ENCODE assay signal across 15 mouse cellular contexts in genomic region chr19:25382494-25382893, GRCm38 (mm10).
DNase-seq lines count a peak whose midpoint lies in the region; ATAC-seq and TF ChIP-seq lines count a peak whose summit lies in the region.
"Had no signal": no experiment of that assay in that cellular context is flagged by ENCODE, and none has a peak within 500 bp of the region (broad histone marks: within the 10 kb centered on the region; RNA-seq: fewer than 3 reads in every experiment).

No protein-coding gene starts in this region.

- DNase-seq in heart, postnatal 0 days (ENCODE audit: low spot score), result no peak
- no peak for DNase-seq in heart, adult 2 months
- no peak for DNase-seq in embryonic facial prominence, embryonic 10.5 days (ENCODE audit: low spot score)
- DNase-seq in liver, embryonic 14.5 days (ENCODE audit: low read depth in 3 of 3, low spot score in 3 of 3), result no peak
- DNase-seq in thymus, adult 18-20 months, result no peak
- DNase-seq in adrenal gland, postnatal 14 days, result no peak
- DNase-seq: cerebellum, postnatal 36 days; kidney, adult 11 months; kidney, postnatal 36 days; layer of hippocampus, postnatal 36 days; lung, adult 2 months; thymus, postnatal 4 days had no signal

- intact Hi-C loops in heart, adult 2 months (cut with DNase I), result no loop called here

- H3K79me2 ChIP-seq in heart, adult 2 months (replicated peaks; ENCODE audit: control insufficient read depth, insufficient read depth, low read length), result no peaks in the 10 kb centered on the region

- peaks cover 33% of the 10 kb centered on the region for H3K4me1 ChIP-seq in heart, postnatal 0 days (ENCODE audit: control insufficient read depth, insufficient read depth)
- peaks cover 7% of the 10 kb centered on the region for H3K4me1 ChIP-seq in heart, adult 2 months (ENCODE audit: control insufficient read depth, insufficient read depth, low read length)
- H3K4me1 ChIP-seq in embryonic facial prominence, embryonic 10.5 days, result peaks cover 20% of the 10 kb centered on the region
- H3K4me1 ChIP-seq in embryonic facial prominence, embryonic 13.5 days, result peaks cover 31% of the 10 kb centered on the region
- H3K4me1 ChIP-seq in liver, embryonic 14.5 days (replicated peaks; ENCODE audit: control insufficient read depth in 2 of 2, insufficient read depth in 2 of 2, low read length in 1 of 2), result peaks cover 0 to 5% of the 10 kb centered on the region in 2 experiments; a peak in 2 of 4 replicates

- no peaks in the 10 kb centered on the region for H3K9me3 ChIP-seq in heart, postnatal 0 days (replicated peaks; ENCODE audit: control insufficient read depth, low read length)
- H3K9me3 ChIP-seq in embryonic facial prominence, embryonic 10.5 days, result no peaks in the 10 kb centered on the region
- H3K9me3 ChIP-seq in embryonic facial prominence, embryonic 13.5 days, result no peaks in the 10 kb centered on the region
- H3K9me3 ChIP-seq in liver, embryonic 14.5 days (ENCODE audit: control insufficient read depth, low read length), result no peaks in the 10 kb centered on the region
- H3K9me3 ChIP-seq: embryonic facial prominence, embryonic 12.5 days; forebrain, embryonic 12.5 days had no signal

- no peak for ATAC-seq in heart, postnatal 0 days (ENCODE audit: insufficient read depth, low read depth)
- ATAC-seq in embryonic facial prominence, embryonic 13.5 days (ENCODE audit: insufficient number of reproducible peaks, insufficient read depth, low FRiP score, low TSS enrichment, low read depth), result no peak
- ATAC-seq in liver, embryonic 14.5 days (ENCODE audit: insufficient read depth), result 0 out of 2 replicates have a peak, but pooled peaks have one; percentile 25

- H3K4me3 ChIP-seq in heart, postnatal 0 days (ENCODE audit: low read depth, low read length), result no peak overlapping the region
- H3K4me3 ChIP-seq in heart, adult 2 months, result no peak overlapping the region
- H3K4me3 ChIP-seq in embryonic facial prominence, embryonic 10.5 days, result no peak overlapping the region
- no peak overlapping the region for H3K4me3 ChIP-seq in embryonic facial prominence, embryonic 13.5 days
- peak overlapping the region in 1 of 2 experiments; percentile 8; a peak in 2 of 4 replicates for H3K4me3 ChIP-seq in liver, embryonic 14.5 days (ENCODE audit: insufficient read depth in 1 of 2, low read depth in 2 of 2, low read length in 2 of 2)
- H3K4me3 ChIP-seq: embryonic facial prominence, embryonic 12.5 days; forebrain, embryonic 12.5 days had no signal

- H3K36me3 ChIP-seq in heart, postnatal 0 days (replicated peaks; ENCODE audit: control insufficient read depth, insufficient read depth, low read length), result 0 out of 2 replicates have a peak, but pooled peaks cover 3% of the 10 kb centered on the region
- no peaks in the 10 kb centered on the region; the same call in 1 of the 2 replicates for H3K36me3 ChIP-seq in heart, adult 2 months (ENCODE audit: control insufficient read depth, insufficient read depth, low read length)
- peaks cover 3% of the 10 kb centered on the region; the same call in 1 of the 2 replicates for H3K36me3 ChIP-seq in embryonic facial prominence, embryonic 10.5 days (replicated peaks)
- H3K36me3 ChIP-seq in embryonic facial prominence, embryonic 13.5 days, result no peaks in the 10 kb centered on the region
- H3K36me3 ChIP-seq in liver, embryonic 14.5 days (replicated peaks; ENCODE audit: control insufficient read depth, insufficient read depth, low read depth), result no peaks in the 10 kb centered on the region
- H3K36me3 ChIP-seq: embryonic facial prominence, embryonic 12.5 days; forebrain, embryonic 12.5 days had no signal

- TF ChIP-seq EP300 in heart, postnatal 0 days (IDR thresholded peaks at IDR 0.05; ENCODE audit: low read depth), result no peak
- no peak for TF ChIP-seq EP300 in heart, adult 2 months (IDR thresholded peaks at IDR 0.05; ENCODE audit: insufficient read depth, low read depth, low read length)
- TF ChIP-seq EP300 in liver, embryonic 14.5 days (IDR thresholded peaks at IDR 0.05; ENCODE audit: low read depth), result no peak

- no peak overlapping the region for H3K9ac ChIP-seq in heart, postnatal 0 days (replicated peaks; ENCODE audit: low read depth, low read length)
- H3K9ac ChIP-seq in heart, adult 2 months (ENCODE audit: low read depth, low read length), result no peak overlapping the region
- H3K9ac ChIP-seq in embryonic facial prominence, embryonic 13.5 days, result no peak overlapping the region
- no peak overlapping the region; the same call in 1 of the 2 replicates for H3K9ac ChIP-seq in liver, embryonic 14.5 days (replicated peaks)
- H3K9ac ChIP-seq: embryonic facial prominence, embryonic 12.5 days; forebrain, embryonic 12.5 days had no signal

- peak overlapping the region; percentile 64 for H3K27ac ChIP-seq in heart, postnatal 0 days (ENCODE audit: low read depth)
- H3K27ac ChIP-seq in heart, adult 2 months, result no peak overlapping the region
- H3K27ac ChIP-seq in embryonic facial prominence, embryonic 10.5 days (replicated peaks), result 0 out of 2 replicates have a peak overlapping the region, but pooled peaks have one; percentile 19
- 0 out of 2 replicates have a peak overlapping the region, but pooled peaks have one; percentile 2 for H3K27ac ChIP-seq in embryonic facial prominence, embryonic 13.5 days
- peak overlapping the region; percentile 17; the same call in 1 of the 2 replicates for H3K27ac ChIP-seq in liver, embryonic 14.5 days

- no peak for TF ChIP-seq CTCF in heart, postnatal 0 days (IDR thresholded peaks at IDR 0.05; ENCODE audit: low read depth)
- no peak for TF ChIP-seq CTCF in heart, adult 2 months (IDR thresholded peaks at IDR 0.05)
- TF ChIP-seq CTCF in liver, embryonic 14.5 days (IDR thresholded peaks at IDR 0.05; ENCODE audit: low read depth), result no peak

- H3K4me2 ChIP-seq in heart, postnatal 0 days (ENCODE audit: low read depth, low read length), result peak overlapping the region; percentile 24; the same call in 1 of the 2 replicates
- no peak overlapping the region for H3K4me2 ChIP-seq in embryonic facial prominence, embryonic 13.5 days
- H3K4me2 ChIP-seq in liver, embryonic 14.5 days (ENCODE audit: low read depth), result 0 out of 2 replicates have a peak overlapping the region, but pooled peaks have one; percentile 29
- H3K4me2 ChIP-seq: forebrain, embryonic 12.5 days had no signal

- WGBS in heart, postnatal 0 days, result 56% methylated on average over 6 of the region's 6 CpGs
- WGBS in heart, adult 2 months, result 84% methylated on average over 6 of the region's 6 CpGs
- WGBS in embryonic facial prominence, embryonic 10.5 days, result 85% methylated on average over 6 of the region's 6 CpGs
- 81% methylated on average over 6 of the region's 6 CpGs for WGBS in embryonic facial prominence, embryonic 13.5 days
- 51% methylated on average over 6 of the region's 6 CpGs for WGBS in liver, embryonic 14.5 days (ENCODE audit: insufficient replicate concordance)

- H3K27me3 ChIP-seq in heart, postnatal 0 days (ENCODE audit: control insufficient read depth, insufficient read depth, low read length), result no peaks in the 10 kb centered on the region
- H3K27me3 ChIP-seq in heart, adult 2 months (ENCODE audit: control insufficient read depth, insufficient read depth, low read length), result no peaks in the 10 kb centered on the region
- no peaks in the 10 kb centered on the region for H3K27me3 ChIP-seq in embryonic facial prominence, embryonic 10.5 days (replicated peaks; ENCODE audit: low read depth, poor library complexity, severe bottlenecking)
- no peaks in the 10 kb centered on the region for H3K27me3 ChIP-seq in embryonic facial prominence, embryonic 13.5 days
- H3K27me3 ChIP-seq in liver, embryonic 14.5 days (ENCODE audit: control insufficient read depth, insufficient read depth, low read length), result no peaks in the 10 kb centered on the region
- H3K27me3 ChIP-seq: forebrain, embryonic 12.5 days had no signal

- TF ChIP-seq POLR2A in heart, adult 2 months (IDR thresholded peaks at IDR 0.05; ENCODE audit: insufficient read depth, low read depth, low read length), result no peak
